Mouse (Mus musculus) layer of hippocampus, adult 18-20 months (tissue): ENCODE measurements around the gene Spata5. TPM values are rescaled to one million over a fixed set of nuclear protein-coding genes. Genes with fewer than 3 reads are reported as not detected.

Experiments
- DNase-seq, 2 experiments: peaks; one replicate each; pipeline ENCODE4 v3.0.0; 2022; ENCODE audit warnings: low spot score in 2 of 2
- total RNA-seq, 2 experiments: library from RNA; stranded (reverse); gene quantifications; 2 replicates each; pipeline ENCODE4 v1.2.3; 2021

The Spata5 gene
- total RNA-seq, 2 experiments from 2014 or later: 26.8 to 31.0 TPM

DNA sequence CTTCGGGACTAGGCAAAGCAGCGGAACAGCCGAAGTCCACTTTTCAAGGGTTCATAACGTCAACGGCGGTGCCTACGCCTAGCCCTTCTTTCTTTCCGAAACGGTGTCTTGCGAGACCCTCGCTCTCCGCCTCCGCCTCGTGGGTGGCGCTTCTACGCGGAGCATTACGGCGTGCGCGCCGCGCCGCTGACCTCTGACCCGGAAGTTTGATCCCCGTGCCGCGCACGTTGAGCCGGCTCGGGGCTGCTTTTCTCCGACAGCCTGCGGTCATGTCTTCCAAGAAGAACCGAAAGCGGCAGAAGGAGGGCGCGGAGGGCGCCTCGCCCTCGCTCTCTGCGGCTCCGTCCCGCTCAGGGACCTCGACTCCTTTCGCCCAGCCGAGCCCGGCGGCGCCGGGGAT lies 376 bp downstream of the Spata5 start, which contains the start of gene Nudt6:
Gene Nudt6, minus strand, starts transcription at position 140 of the 400 bp plus-strand sequence.
- peak; percentile 83 to 93 for DNase-seq

- peak in 1 of 2 experiments; percentile 32 for DNase-seq
Measured at GRCm38 (mm10) chr3:37420641-37421040, 945 bp downstream of the Spata5 start.

- no peak for DNase-seq
Measured at GRCm38 (mm10) chr3:37421179-37421578, 1.5 kb downstream of the Spata5 start.

DNA sequence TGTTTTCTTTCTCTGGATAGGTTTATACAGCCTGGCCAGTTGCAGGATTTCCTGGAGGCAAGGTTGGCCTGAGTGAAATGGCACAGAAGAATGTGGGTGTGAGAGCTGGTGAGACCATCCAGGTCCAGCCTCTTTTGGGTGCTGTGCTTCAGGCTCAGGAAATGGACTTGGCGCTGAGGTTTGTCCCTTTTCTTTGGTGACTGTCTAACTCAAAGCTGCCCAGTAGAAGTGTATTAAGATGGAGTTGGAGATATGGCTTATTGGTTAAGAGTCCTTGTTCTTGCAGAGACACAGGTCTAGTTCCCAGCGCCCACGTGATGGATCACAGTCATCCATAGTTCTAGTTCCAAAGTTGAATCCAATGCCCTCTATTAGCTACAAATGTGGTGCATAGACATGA lies 6.4 kb downstream of the Spata5 start:
- no peak for DNase-seq

DNA sequence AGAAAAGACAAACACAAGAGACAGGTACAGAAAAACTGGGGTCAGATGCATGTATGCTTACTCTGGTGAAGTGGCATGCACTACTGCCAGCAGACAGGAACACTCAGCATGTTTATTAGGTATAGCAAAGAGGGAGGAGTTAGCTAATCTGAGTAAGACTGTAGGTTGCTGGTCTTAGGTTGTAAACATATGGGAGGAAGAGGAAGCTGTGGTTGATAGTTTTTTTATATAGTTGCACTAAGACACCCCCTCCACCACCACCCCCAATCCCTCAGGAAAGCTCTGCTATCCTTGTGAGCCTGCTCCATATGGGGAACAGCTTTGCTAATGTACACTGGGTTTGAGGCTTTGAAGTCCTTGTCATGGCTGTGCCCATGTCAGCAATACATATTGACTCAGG lies 10.7 kb downstream of the Spata5 start:
- no peak for DNase-seq

GRCm38 (mm10) chr3:37439770-37440169 lies 20.1 kb downstream of the Spata5 start:
- no peak for DNase-seq

- DNase-seq: no peak
Measured at GRCm38 (mm10) chr3:37443409-37443808, 23.7 kb downstream of the Spata5 start.

DNA sequence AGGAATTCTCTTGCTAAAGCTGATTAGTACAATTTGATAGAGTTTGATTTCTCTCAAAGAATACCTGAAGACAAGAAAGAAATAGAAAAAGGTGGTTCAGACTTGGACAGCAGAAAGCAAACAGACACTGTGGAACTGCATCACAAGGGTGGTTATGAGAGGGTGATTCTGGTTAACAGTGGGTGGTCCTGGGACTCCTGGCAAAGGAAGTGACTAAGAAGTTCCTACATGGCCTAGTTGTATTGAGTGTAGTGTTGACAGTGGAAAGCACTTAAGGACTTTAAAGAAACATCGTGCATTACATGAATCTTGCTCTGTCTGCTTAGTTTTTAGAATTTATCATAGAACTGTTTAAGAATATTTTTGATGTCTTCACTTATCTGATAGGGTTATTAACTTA lies 36.3 kb downstream of the Spata5 start:
- DNase-seq: no peak

GRCm38 (mm10) chr3:37468170-37468569 lies 48.5 kb downstream of the Spata5 start:
- DNase-seq: peak in 1 of 2 experiments; percentile 15

DNA sequence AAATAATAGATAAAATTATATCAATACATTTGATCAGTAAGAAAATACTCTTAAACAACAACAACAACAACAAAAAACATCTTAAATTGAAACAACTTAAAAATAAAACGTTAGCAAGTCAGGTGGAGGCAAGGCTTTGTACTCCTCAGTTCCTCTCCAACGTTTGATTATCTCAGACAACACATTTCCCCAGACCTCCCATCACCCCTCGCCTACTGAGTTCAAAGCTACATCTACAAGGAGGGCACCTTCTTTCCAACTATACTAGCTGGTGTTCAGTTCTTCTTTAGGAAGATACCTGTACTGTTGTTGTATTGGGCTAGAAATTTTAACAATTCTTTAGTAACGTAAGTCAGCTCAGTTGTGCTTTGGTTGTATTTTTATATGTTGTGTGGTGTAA lies 49.7 kb downstream of the Spata5 start:
- no peak for DNase-seq

DNA sequence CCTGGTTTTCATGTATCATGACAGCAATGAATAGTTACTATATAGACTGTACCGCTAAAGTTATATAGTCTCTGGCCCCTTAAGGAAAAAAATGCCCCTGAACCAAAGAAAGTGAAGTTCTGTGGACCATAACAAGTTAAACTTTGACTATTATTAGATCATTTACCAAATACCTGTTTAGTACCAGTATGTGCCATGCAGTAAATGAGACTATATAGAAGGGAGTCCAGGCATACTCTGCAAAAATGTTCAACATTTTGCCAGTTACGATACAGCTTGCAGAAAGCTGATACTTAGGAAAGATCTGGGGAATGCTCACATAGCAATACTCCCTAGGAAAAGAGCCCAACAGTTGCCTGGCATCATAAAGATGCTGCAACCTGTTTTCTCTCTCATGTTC lies 51.2 kb downstream of the Spata5 start:
- DNase-seq: no peak

DNA sequence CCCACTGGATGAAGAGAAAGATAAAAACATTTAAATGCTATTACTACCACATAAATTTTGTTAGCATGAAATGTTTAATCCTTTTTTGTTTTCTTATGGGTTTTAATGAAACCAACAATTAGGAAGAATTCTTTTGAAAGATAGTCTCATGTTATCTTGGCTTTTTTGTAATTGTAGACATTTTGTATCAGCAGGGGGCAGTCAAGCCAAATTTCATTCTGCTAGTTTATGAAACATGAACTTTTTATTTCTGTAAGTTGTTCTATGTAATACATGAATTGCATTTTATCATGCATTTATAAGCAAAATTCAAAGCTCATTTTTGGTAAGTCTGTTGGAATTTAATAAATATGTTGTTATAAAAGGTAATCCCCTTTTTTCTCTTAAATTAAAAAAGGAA lies 52.8 kb downstream of the Spata5 start:
- peak in 1 of 2 experiments; percentile 42 for DNase-seq

DNA sequence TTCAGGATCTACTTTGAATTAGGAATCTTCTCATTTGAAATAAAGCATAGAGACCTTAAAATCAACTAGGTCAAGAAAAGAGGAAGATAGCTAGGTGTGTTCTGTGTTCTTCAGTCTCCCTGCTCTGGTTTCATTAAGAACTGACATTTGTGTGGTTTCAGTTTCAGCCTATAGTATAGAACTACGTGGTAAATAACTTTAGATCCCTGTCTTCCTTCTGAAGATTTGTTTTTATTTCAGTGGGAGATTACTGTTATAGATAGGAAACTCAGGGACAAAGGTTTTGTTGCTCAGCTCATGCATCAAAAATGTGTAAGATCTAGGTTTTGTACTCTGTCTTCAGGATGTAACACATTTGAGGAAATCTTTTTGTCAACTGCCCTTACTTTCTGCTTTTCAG lies 56.8 kb downstream of the Spata5 start:
- DNase-seq: no peak

DNA sequence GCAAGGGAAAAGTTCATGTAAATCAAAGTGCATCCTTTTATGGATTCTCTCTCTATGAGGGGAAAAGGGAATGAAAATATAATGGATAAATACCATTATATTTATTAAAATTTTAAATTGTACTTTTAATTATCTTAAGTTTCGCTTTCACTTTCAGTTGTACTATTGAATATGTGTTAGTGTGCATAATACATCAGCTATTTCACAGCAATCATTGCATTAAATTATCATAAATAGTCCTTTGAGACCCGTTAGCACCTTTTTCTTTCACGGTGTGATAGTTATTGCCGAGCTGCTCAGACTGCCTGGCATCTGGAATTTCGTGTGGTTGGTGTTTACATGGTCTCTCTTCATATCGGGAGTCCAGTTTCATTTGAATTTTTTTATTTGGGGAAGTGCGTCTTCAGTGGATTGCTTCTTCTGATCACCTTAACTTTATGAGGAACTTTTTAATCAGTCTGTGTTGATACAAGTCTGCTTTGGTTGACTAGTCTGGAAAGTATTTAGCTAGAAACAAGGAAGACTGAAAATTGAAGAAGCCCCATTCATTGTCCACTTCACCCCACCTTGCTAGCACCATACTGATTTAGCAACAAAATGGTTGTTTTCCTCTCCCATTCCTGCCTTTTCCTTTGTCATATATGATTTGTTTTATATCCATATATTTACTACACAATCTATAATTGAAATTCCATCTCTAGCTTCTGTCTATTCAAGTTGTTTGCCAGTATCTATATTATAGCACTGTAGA lies 57.9 kb downstream of the Spata5 start:
- no peak for DNase-seq

GRCm38 (mm10) chr3:37479771-37480170 lies 60.1 kb downstream of the Spata5 start:
- DNase-seq: no peak

- DNase-seq: no peak
Measured at GRCm38 (mm10) chr3:37481295-37481694, 61.6 kb downstream of the Spata5 start.

DNA sequence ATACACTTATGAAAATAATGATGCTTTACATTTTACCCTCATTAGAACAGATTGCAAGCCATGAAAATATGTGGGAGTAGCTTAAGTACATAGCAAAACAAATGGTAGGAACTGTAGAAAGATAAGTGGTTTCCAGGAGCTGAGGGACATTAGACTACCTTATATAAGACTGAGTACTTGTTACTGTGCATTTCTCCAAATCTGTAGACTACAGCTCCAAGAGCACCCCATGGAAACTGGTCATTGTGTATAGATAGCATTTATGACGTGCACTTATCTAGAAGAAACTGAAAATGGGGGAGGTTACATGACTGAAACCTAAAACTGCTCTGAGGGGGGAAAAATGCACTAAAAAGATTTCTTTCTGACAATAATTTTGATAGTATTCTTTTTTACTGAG lies 63.0 kb downstream of the Spata5 start:
- no peak for DNase-seq

DNA sequence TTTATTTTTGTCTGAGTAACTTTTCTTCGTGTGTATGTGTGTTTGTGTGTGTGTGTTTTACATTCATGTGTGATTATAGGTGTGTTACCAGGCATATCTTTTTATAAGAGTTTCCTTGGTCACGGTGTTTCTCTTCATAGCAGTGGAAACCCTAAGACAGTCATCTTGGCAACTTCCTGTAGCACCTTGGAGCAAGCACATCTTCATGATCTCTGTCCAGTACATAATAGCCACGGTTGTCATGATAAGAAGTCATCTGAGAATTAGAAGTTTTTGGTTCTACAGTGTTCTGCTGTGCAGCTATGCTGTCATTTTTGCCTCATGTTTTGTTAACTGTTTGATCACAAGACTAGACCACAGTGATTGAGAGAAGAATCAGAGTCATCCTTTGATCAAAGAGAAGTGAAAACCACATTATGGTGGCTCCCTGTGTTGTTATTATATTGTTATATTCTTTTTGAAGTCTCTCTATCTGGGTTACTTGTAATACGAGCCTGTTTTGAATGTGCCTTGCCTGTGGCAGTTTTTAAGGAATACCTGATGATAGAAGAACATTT lies 64.1 kb downstream of the Spata5 start:
- no peak for DNase-seq

GRCm38 (mm10) chr3:37487639-37488038 lies 67.9 kb downstream of the Spata5 start:
- DNase-seq: no peak

GRCm38 (mm10) chr3:37488173-37488572 lies 68.5 kb downstream of the Spata5 start:
- DNase-seq: no peak

GRCm38 (mm10) chr3:37490025-37490424 lies 70.3 kb downstream of the Spata5 start:
- DNase-seq: no peak

GRCm38 (mm10) chr3:37500939-37501338 lies 81.2 kb downstream of the Spata5 start:
- DNase-seq: no peak

GRCm38 (mm10) chr3:37502552-37502951 lies 82.9 kb downstream of the Spata5 start:
- DNase-seq: no peak
